Mouse (Mus musculus) forebrain, embryonic 10.5 days (tissue): Measurements from ENCODE around the gene Tdo2. TPM values are rescaled to one million over a fixed set of nuclear protein-coding genes. Genes with fewer than 3 reads are reported as not detected.

Source experiments
- DNase-seq: peaks from one replicate; pipeline ENCODE4 v3.0.0-alpha.2; 2017; ENCODE audit warnings: low spot score; ENCODE audit errors: extremely low spot score
- H3K27ac ChIP-seq: fragments of 300-500 bp; sonication (generic); 2 replicates; pipeline ENCODE4 v1.5.1; 2016; ENCODE audit warnings: mild to moderate bottlenecking
- H3K27me3 ChIP-seq: fragments of 300-500 bp; sonication (generic); 2 replicates; pipeline ENCODE4 v1.6.1; 2016; ENCODE audit warnings: mild to moderate bottlenecking; ENCODE audit not compliant: poor library complexity, severe bottlenecking
- H3K36me3 ChIP-seq: fragments of 300-500 bp; sonication (generic); replicated peaks from 2 replicates; pipeline ENCODE4 v1.6.1; 2016; ENCODE audit warnings: mild to moderate bottlenecking, moderate library complexity
- H3K4me1 ChIP-seq: fragments of 300-500 bp; sonication (generic); 2 replicates; pipeline ENCODE4 v1.6.1; 2016
- H3K4me3 ChIP-seq: fragments of 300-500 bp; sonication (generic); 2 replicates; pipeline ENCODE4 v1.5.1; 2016; ENCODE audit warnings: mild to moderate bottlenecking, moderate library complexity
- H3K9me3 ChIP-seq: fragments of 300-500 bp; sonication (generic); 2 replicates; pipeline ENCODE4 v1.6.1; 2016; ENCODE audit warnings: mild to moderate bottlenecking, moderate library complexity
- WGBS: fragments of 180-500 bp; shearing (Covaris S2); methylation state at CpG from one replicate; pipeline ENCODE4 v1.1.7; 2016; 5-methylcytosine and 5-hydroxymethylcytosine counted together
- polyA plus RNA-seq: library from polyadenylated mRNA; unstranded; fragments of >200 nt; fragmentation: Nextera tagmentation; extraction: Ambion mirVana; gene quantifications from 2 replicates; pipeline ENCODE4 v1.2.1, GENCODE M21; 2016

Tdo2 gene
- polyA plus RNA-seq, 1 experiment from 2014 or later, result 0.05 TPM

- Histone ChIP-seq H3K27me3 (no peaks in the 10 kb centered on the region), H3K4me3 (no peak within 1 kb of the TSS), H3K27ac (no peak within 1 kb of the TSS), H3K4me1 (no peaks in the 10 kb centered on the region), H3K36me3 (no peaks in the 10 kb centered on the region), H3K9me3 (no peaks in the 10 kb centered on the region)
- no peak for DNase-seq
- 91% methylated on average over 5 of the region's 5 CpGs for WGBS
These were observed 6.0 kb upstream of the Tdo2 start, which contains the start of gene Asic5 for GRCm38 (mm10) chr3:81981990-81982389. TSS of gene Asic5 (plus strand) at chr3:81982290.

- no peaks in the 10 kb centered on the region for H3K4me1 ChIP-seq
- H3K27me3 ChIP-seq, result no peaks in the 10 kb centered on the region
- H3K9me3 ChIP-seq, result no peaks in the 10 kb centered on the region
- H3K4me3 ChIP-seq, result no peak overlapping the region
- no peak for DNase-seq
- no peak overlapping the region for H3K27ac ChIP-seq
- 91% methylated on average over 5 of the region's 5 CpGs for WGBS
- H3K36me3 ChIP-seq, result no peaks in the 10 kb centered on the region
These were observed 5.6 kb upstream of the Tdo2 start for GRCm38 (mm10) chr3:81981576-81981975.

DNA sequence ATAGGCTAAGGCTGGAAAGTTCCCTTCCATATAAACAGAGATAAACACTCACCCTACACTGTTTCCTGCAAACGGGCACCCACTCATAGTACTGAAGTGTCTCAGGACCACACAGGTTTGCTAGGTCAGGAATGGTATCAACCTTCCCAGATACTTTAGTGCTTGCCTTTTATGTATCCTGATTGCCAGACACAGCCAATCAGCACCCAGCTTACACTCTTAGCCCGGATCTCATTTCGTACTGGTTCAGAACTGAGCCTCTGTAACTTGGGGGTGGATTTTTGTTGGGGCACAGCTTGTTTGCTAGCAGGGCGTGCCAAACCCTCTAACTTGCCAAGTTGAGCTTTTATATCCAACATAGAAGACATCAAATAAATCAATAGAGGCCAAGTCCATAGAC lies 395 bp downstream of the Tdo2 start:
- no peaks in the 10 kb centered on the region for H3K9me3 ChIP-seq
- no peaks in the 10 kb centered on the region for H3K4me1 ChIP-seq
- no peaks in the 10 kb centered on the region for H3K27me3 ChIP-seq
- no peak overlapping the region for H3K4me3 ChIP-seq
- WGBS, result 82% methylated on average over 4 of the region's 4 CpGs
- no peak for DNase-seq
- no peak overlapping the region for H3K27ac ChIP-seq
- no peaks in the 10 kb centered on the region for H3K36me3 ChIP-seq

DNA sequence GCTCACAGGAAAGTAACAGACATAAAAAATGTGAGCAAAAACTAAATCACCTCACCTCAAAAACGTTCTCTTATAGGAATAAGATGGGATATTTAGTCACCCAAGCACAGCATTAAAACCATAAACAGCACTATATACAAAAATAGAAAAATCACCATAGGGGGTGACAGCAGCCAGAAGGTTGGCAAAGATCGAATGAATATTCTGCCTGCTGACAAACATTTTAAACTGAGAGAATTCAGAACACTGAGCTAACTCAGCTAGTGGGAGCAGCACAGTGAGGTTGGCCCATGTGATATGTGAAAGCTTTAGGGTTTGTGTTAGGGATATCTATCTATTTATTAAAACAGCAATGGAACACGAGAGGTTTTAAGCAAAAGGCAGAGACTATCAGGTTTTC lies 11.4 kb downstream of the Tdo2 start:
- Histone ChIP-seq H3K4me3 (no peak overlapping the region), H3K27ac (no peak overlapping the region), H3K4me1 (no peaks in the 10 kb centered on the region), H3K9me3 (no peaks in the 10 kb centered on the region), H3K36me3 (no peaks in the 10 kb centered on the region), H3K27me3 (no peaks in the 10 kb centered on the region)
- DNase-seq, result no peak
- 78% methylated on average over 3 of the region's 3 CpGs for WGBS

DNA sequence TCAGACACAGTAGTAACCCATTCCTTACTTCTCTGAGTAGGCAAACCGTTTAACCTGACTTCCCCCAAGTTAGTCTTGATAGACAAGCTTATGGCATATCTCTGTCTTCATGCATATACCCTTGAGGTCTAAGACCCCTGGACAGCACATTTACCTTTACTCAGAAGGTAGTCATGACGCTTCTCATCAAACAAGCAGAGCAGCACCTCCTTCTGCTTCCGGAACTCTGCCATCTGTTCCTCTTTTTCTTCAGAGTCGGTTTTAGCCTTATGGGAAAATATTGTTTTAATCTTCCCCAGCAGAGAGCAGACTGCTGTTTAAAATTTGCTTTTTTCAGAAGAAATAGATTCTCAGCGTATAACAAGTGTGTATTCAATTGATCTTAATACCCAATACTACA lies 12.2 kb downstream of the Tdo2 start:
- H3K27ac ChIP-seq, result no peak overlapping the region
- no peaks in the 10 kb centered on the region for H3K4me1 ChIP-seq
- no peak overlapping the region for H3K4me3 ChIP-seq
- no peaks in the 10 kb centered on the region for H3K36me3 ChIP-seq
- 89% methylated on average over 5 of the region's 5 CpGs for WGBS
- DNase-seq, result no peak
- no peaks in the 10 kb centered on the region for H3K27me3 ChIP-seq
- no peaks in the 10 kb centered on the region for H3K9me3 ChIP-seq

DNA sequence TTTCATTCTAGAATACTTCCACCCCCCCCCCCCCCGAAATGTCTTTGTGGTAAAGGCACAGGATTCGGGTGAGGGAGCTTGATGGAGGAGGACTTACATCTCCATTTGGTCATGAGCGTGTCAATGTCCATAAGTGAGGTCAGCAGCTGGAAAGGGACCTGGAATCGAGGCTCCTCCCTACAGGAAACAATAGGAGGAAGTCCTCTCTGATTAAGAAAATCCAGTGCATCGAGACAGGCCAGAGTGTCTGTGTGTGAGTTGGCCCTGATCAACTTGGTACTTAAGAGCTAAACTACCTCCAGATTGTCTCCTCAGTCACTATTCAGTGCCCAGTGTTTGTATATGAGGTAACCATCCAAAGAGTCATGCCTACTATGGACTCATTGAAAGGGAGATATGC lies 14.7 kb downstream of the Tdo2 start:
- H3K4me3 ChIP-seq, result no peak overlapping the region
- no peaks in the 10 kb centered on the region for H3K9me3 ChIP-seq
- no peaks in the 10 kb centered on the region for H3K27me3 ChIP-seq
- WGBS, result 84% methylated on average over 5 of the region's 5 CpGs
- DNase-seq, result no peak
- H3K36me3 ChIP-seq, result no peaks in the 10 kb centered on the region
- H3K27ac ChIP-seq, result no peak overlapping the region
- no peaks in the 10 kb centered on the region for H3K4me1 ChIP-seq

DNA sequence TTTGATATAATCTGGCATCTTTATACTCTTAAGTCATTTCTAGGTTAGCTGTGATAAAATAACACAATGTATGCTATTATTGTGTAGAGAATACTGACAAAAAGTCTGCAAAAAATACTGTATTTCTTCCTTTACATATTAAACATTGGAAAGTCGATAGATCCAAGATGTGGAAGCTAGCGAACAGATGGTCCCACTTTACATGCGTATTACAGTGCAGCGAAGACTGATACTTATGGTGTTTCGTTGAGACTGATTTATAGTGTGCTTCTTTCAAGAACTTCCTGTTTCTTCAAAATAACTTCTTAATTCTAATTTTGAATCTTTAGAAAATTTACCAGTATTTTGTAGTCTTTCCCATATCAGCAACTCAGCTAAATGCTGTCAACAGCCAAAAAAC lies 18.5 kb downstream of the Tdo2 start:
- H3K27ac ChIP-seq, result no peak overlapping the region
- H3K4me3 ChIP-seq, result no peak overlapping the region
- H3K9me3 ChIP-seq, result no peaks in the 10 kb centered on the region
- H3K4me1 ChIP-seq, result peaks cover 3% of the 10 kb centered on the region; the same call in 1 of the 2 replicates
- no peaks in the 10 kb centered on the region for H3K36me3 ChIP-seq
- H3K27me3 ChIP-seq, result no peaks in the 10 kb centered on the region
- no peak for DNase-seq
- WGBS, result 96% methylated on average over 5 of the region's 5 CpGs

DNA sequence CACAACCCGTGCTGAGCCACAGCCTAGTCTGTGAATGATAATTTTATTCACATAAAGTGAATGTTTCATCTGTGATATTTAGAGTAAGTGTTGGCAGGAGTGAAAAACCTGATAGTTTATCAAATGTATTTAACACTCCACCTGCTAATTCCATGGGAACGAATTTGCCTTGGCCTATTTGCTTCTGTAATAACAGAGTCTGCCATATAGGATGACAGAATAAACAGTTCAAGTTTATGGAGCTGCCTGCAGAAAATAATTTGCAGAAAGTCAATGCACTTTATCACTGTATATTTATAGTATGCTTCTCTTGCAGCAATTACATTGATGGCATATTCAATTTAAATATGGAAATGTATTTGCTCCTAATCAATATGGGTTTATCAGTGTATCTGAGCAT lies 24.2 kb downstream of the Tdo2 start:
- Histone ChIP-seq H3K4me1 (peaks cover 3% of the 10 kb centered on the region; the same call in 1 of the 2 replicates), H3K27me3 (no peaks in the 10 kb centered on the region), H3K4me3 (no peak overlapping the region), H3K27ac (no peak overlapping the region), H3K9me3 (no peaks in the 10 kb centered on the region), H3K36me3 (no peaks in the 10 kb centered on the region)
- 89% methylated on average over 2 of the region's 2 CpGs for WGBS
- no peak for DNase-seq

- Histone ChIP-seq H3K4me1 (peaks cover 3% of the 10 kb centered on the region; the same call in 1 of the 2 replicates), H3K27ac (no peak overlapping the region), H3K36me3 (no peaks in the 10 kb centered on the region), H3K9me3 (no peaks in the 10 kb centered on the region), H3K27me3 (no peaks in the 10 kb centered on the region), H3K4me3 (no peak overlapping the region)
- no peak for DNase-seq
- WGBS, result 84% methylated on average over 1 of the region's 1 CpGs
These were observed 27.0 kb downstream of the Tdo2 start for GRCm38 (mm10) chr3:81949048-81949447.

- Histone ChIP-seq H3K9me3 (no peaks in the 10 kb centered on the region), H3K4me3 (no peak overlapping the region), H3K36me3 (no peaks in the 10 kb centered on the region), H3K27ac (no peak overlapping the region), H3K27me3 (no peaks in the 10 kb centered on the region), H3K4me1 (no peaks in the 10 kb centered on the region)
- 91% methylated on average over 7 of the region's 7 CpGs for WGBS
- no peak for DNase-seq
These were observed 31.1 kb downstream of the Tdo2 start for GRCm38 (mm10) chr3:81944851-81945393.

DNA sequence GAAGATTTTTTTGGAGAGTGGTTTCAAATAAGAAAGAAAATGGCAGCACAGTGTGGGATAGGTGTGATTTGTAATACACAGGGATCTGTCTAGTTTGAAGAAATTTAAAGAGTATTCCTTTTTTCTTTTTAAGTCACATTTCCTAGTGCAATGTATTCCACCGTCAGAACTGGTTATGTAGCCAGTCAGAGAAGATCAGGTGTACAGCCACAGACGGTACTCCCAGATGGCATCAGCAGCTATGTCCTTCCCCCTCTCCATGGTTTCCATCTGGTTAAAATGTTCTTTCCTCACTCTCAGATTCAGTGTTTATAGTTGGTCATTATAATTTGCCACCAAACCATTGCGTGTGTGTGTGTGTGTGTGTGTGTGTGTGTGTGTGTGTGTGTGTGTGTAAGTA lies 32.9 kb downstream of the Tdo2 start:
- DNase-seq, result no peak
- Histone ChIP-seq H3K36me3 (no peaks in the 10 kb centered on the region), H3K27me3 (no peaks in the 10 kb centered on the region), H3K27ac (no peak overlapping the region), H3K4me1 (no peaks in the 10 kb centered on the region), H3K4me3 (no peak overlapping the region), H3K9me3 (no peaks in the 10 kb centered on the region)
- WGBS, result 86% methylated on average over 3 of the region's 3 CpGs

DNA sequence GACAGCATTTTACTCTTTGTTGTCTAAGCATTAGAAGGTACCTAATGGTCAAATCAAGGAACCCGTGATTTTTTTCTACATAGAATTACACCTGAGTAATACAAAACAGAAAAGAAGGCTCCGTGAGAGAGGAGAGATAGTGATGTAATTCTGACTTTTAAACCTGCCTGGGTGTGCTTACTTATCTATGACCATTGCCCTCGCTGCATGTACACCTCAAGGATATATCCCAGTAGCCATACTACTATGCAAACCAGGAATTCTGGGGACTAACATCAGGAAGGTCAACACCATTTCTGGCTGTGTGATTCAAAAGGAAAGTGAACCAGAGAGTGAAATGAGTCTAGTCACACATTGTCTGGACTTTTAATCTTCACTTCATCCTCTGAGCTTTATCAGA lies 33.7 kb downstream of the Tdo2 start:
- WGBS, result 91% methylated on average over 3 of the region's 3 CpGs
- no peak overlapping the region for H3K27ac ChIP-seq

GRCm38 (mm10) chr3:81938924-81939323 lies 37.1 kb downstream of the Tdo2 start:
- no peaks in the 10 kb centered on the region for H3K9me3 ChIP-seq
- 90% methylated on average over 3 of the region's 3 CpGs for WGBS

More for the DNA sequence above, 33.7 kb downstream of the Tdo2 start:
- no peak overlapping the region for H3K4me3 ChIP-seq
- no peaks in the 10 kb centered on the region for H3K27me3 ChIP-seq
- no peaks in the 10 kb centered on the region for H3K9me3 ChIP-seq
- no peaks in the 10 kb centered on the region for H3K36me3 ChIP-seq
- H3K4me1 ChIP-seq, result no peaks in the 10 kb centered on the region
- DNase-seq, result no peak

DNA sequence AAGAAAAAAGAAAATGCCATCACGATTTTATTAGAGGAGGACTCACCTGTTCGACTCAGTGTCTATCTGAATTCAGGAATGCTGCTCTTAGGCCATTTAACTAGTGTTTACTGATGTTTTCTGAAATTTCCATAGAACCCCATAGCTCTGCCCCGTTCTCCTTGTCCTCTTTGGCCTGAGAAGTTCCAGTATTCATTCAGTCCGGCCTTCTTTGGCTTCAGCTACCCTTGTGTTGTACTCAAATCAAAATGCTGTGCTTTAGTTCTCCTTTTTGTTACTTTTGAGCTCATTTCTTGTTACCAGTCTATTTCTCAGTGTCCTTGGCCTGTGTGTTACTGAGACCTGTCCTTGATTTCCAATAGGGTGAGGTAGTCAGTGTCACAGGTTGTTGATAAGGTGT lies 42.7 kb downstream of the Tdo2 start:
- no peaks in the 10 kb centered on the region for H3K9me3 ChIP-seq
- WGBS, result 80% methylated on average over 4 of the region's 4 CpGs
- H3K4me1 ChIP-seq, result peaks cover 16% of the 10 kb centered on the region
- no peaks in the 10 kb centered on the region for H3K36me3 ChIP-seq
- H3K4me3 ChIP-seq, result no peak overlapping the region
- DNase-seq, result no peak
- H3K27ac ChIP-seq, result no peak overlapping the region
- no peaks in the 10 kb centered on the region for H3K27me3 ChIP-seq

More at GRCm38 (mm10) chr3:81938924-81939323, 37.1 kb downstream of the Tdo2 start:
- H3K27ac ChIP-seq, result no peak overlapping the region
- DNase-seq, result no peak
- H3K4me3 ChIP-seq, result no peak overlapping the region
- H3K36me3 ChIP-seq, result no peaks in the 10 kb centered on the region
- no peaks in the 10 kb centered on the region for H3K4me1 ChIP-seq
- no peaks in the 10 kb centered on the region for H3K27me3 ChIP-seq
